Mouse (Mus musculus) liver, embryonic 11.5 days (tissue): ENCODE results near the gene Mdga2. TPM values are rescaled to one million over a fixed set of nuclear protein-coding genes. Genes with fewer than 3 reads are reported as not detected.

ENCODE experiments used
- ATAC-seq: fragments of 200-750 bp; cut with Nextera tagmentation; replicated peaks from 2 replicates; pipeline ENCODE4 v1.8.0; 2017; ENCODE audit warnings: moderate number of reproducible peaks, mild to moderate bottlenecking, moderate TSS enrichment, moderate library complexity; ENCODE audit not compliant: low FRiP score
- DNase-seq: peaks from one replicate; pipeline ENCODE4 v3.0.0-alpha.2; 2017; ENCODE audit warnings: low spot score
- H3K27ac ChIP-seq: fragments of 300-500 bp; sonication (generic); 2 replicates; pipeline ENCODE4 v1.5.1; 2014; ENCODE audit warnings: mild to moderate bottlenecking, low read depth, low read length, control low read depth
- H3K27me3 ChIP-seq: fragments of 300-500 bp; sonication (generic); replicated peaks from 2 replicates; pipeline ENCODE4 v1.6.1; 2014; ENCODE audit warnings: low read length, mixed read lengths; ENCODE audit not compliant: control insufficient read depth, insufficient read depth
- H3K36me3 ChIP-seq: fragments of 300-500 bp; sonication (generic); 2 replicates; pipeline ENCODE4 v1.6.1; 2014; ENCODE audit warnings: mild to moderate bottlenecking, low read length, moderate library complexity, mixed read lengths; ENCODE audit not compliant: control insufficient read depth, insufficient read depth
- H3K4me1 ChIP-seq: fragments of 300-500 bp; sonication (generic); replicated peaks from 2 replicates; pipeline ENCODE4 v1.6.1; 2014; ENCODE audit warnings: low read length, mixed read lengths; ENCODE audit not compliant: control insufficient read depth, insufficient read depth
- H3K4me2 ChIP-seq: fragments of 300-500 bp; sonication (generic); 2 replicates; pipeline ENCODE4 v1.6.1; 2014; ENCODE audit warnings: mild to moderate bottlenecking, control low read depth, moderate library complexity
- H3K4me3 ChIP-seq: fragments of 300-500 bp; sonication (generic); 2 replicates; pipeline ENCODE4 v1.5.1; 2014; ENCODE audit warnings: low read depth, low read length, control low read depth
- H3K9ac ChIP-seq: fragments of 300-500 bp; sonication (generic); 2 replicates; pipeline ENCODE4 v1.6.1; 2014; ENCODE audit warnings: low read depth, low read length, control low read depth
- H3K9me3 ChIP-seq: fragments of 300-500 bp; sonication (generic); 2 replicates; pipeline ENCODE4 v1.6.1; 2016; ENCODE audit warnings: low read length, inconsistent platforms, mixed read lengths; ENCODE audit not compliant: control insufficient read depth
- WGBS: fragments of 180-500 bp; shearing (Covaris S2); extraction: QIAGEN DNeasy Blood & Tissue Kit; methylation state at CpG from one replicate; pipeline ENCODE4 v1.1.7; 2014; 5-methylcytosine and 5-hydroxymethylcytosine counted together
- polyA plus RNA-seq: library from polyadenylated mRNA; unstranded; fragments of >200 nt; fragmentation: Nextera tagmentation; extraction: Ambion mirVana; gene quantifications from 2 replicates; pipeline ENCODE4 v1.2.1, GENCODE M21; 2014

The Mdga2 gene
- polyA plus RNA-seq, 1 experiment from 2014 or later: 0.11 TPM

DNA sequence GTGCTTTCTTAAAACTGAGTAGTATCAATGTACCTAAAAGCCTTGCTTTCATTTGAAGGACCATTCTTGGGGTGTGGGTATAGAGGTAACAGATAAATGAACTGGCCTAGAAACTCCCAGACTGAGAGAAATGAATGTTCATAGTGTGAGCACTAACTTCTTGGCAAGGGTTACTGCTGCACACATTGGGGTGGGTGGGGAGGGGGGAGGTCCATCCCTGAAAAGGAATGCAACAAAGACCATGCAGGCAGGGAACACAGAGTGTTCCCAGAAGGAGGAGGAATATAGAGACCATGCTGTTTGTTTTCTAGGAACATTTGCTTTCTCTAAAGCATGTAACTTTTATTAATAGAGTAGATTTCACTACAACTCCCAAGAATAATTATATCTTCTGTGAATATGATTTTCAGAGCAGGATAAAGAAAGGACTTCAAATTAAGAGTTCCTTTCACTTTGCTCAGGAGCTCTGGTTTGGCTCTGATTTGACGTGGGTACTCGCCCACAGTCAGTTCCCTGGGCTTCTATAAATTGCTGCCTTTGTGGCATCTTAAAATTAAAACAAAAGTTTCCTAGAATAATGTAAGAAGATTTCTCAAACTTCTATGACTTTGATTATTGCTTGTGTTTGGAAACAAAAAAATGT, 666.0 kb downstream of the Mdga2 start:
- Histone ChIP-seq H3K9ac (no peak overlapping the region), H3K9me3 (no peaks in the 10 kb centered on the region), H3K4me2 (no peak overlapping the region), H3K36me3 (no peaks in the 10 kb centered on the region), H3K4me3 (no peak overlapping the region), H3K27ac (no peak overlapping the region), H3K27me3 (no peaks in the 10 kb centered on the region), H3K4me1 (no peaks in the 10 kb centered on the region)
- ATAC-seq (no peak), DNase-seq (no peak)
- WGBS: 78% methylated on average over 2 of the region's 2 CpGs

DNA sequence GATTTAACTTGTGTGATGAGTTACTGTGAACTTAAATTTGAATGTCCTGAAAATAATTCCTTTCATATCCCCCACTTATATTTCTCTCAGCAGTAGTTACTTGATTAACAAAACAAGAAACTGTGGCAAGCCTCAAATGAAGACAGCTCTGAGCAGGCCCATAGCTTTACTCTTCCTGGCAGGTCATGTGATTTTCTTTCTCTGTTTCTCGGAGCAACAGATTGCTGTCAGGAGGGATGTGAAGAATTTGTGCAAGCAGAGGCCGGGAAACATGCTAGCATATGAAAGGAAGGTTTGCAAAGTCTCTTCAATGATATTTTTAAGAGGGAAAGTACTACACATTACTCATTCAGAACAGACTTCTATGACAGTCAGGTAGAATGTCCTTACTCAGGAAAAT, 697.4 kb downstream of the Mdga2 start:
- Histone ChIP-seq H3K9ac (no peak overlapping the region), H3K9me3 (no peaks in the 10 kb centered on the region), H3K4me2 (no peak overlapping the region), H3K4me3 (no peak overlapping the region), H3K27ac (no peak overlapping the region), H3K36me3 (no peaks in the 10 kb centered on the region), H3K4me1 (no peaks in the 10 kb centered on the region), H3K27me3 (no peaks in the 10 kb centered on the region)
- DNase-seq: no peak
- WGBS: 55% methylated on average over 2 of the region's 2 CpGs
- ATAC-seq: no peak

DNA sequence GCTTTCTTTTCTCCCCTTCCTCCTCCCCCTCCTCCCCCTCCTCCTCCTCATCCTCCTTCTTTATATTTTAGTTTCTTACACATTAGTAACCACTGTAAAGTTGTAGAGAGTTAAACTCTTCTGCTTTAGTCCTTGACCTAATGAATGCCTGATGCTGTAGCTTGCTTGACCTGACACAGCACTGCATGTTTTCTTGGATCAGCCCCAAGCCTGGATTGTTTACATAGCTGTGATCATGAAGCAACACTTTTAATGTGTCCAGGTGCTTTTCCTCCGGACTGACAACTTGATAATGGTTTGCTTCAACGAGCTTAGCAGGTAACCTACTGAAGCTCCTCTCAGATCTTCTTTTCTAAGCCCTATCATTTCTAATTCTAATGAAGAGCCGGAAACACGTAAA, 723.1 kb downstream of the Mdga2 start:
- ATAC-seq: no peak
- H3K27me3 ChIP-seq: no peaks in the 10 kb centered on the region

DNA sequence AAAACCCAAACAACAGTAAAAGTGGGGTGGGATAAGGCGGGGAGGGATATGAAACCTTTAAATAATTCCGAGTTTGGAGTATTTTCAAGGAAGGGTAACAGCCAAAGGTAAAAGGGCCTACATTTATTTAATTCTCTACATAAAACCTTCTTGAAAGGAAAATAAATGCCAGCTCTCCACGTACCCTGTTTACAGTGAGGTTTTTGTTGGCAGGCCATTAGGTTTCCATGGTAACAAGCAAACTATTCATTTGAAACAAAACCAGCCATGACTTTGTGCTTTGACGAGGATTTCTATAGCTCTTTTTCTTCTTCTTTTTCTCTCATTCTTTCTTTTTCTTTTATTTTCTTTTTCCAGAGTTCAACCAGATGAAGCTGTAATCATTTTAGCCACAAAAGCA, 751.5 kb downstream of the Mdga2 start:
- H3K9me3 ChIP-seq: no peaks in the 10 kb centered on the region
- DNase-seq: no peak
- H3K36me3 ChIP-seq: no peaks in the 10 kb centered on the region
- no peak overlapping the region for H3K27ac ChIP-seq
- no peaks in the 10 kb centered on the region for H3K4me1 ChIP-seq
- no peak overlapping the region for H3K4me2 ChIP-seq
- no peaks in the 10 kb centered on the region for H3K27me3 ChIP-seq
- 77% methylated on average over 4 of the region's 4 CpGs for WGBS
- ATAC-seq: no peak
- no peak overlapping the region for H3K4me3 ChIP-seq
- H3K9ac ChIP-seq: no peak overlapping the region

More for the DNA sequence above, 723.1 kb downstream of the Mdga2 start:
- Histone ChIP-seq H3K9ac (no peak overlapping the region), H3K9me3 (no peaks in the 10 kb centered on the region), H3K36me3 (no peaks in the 10 kb centered on the region), H3K4me1 (no peaks in the 10 kb centered on the region), H3K4me2 (no peak overlapping the region), H3K27ac (no peak overlapping the region), H3K4me3 (no peak overlapping the region)
- WGBS: 73% methylated on average over 4 of the region's 4 CpGs
- no peak for DNase-seq

DNA sequence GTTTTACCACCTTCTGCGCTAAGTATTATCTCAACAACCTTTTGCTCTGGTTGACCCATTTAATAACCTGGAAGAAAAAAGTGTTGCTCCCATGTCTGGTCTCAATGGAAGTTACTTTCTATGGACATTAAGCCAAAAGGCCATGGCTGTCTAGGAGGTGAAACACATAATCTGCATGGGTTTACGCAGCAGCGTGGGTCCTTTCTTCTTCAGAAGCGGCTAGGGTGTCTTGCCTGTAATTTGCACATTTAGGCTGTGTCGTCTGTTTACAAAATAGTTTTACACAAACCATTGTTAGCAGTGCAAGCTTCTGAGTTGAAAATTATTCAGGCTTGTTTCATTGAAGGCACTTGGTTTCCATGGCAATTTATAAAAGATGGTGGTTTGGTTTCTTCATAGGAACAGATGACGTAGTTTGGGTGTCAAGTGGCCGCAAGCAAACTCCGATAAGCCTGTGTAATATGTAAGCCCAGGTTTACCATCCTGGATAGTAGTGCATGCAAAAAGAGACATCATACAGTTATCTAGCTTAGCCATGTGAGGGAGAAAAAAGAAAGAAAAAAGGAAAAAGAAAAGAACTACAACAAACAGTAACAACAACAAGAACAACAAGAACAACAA, 752.0 kb downstream of the Mdga2 start:
- no peaks in the 10 kb centered on the region for H3K27me3 ChIP-seq
- DNase-seq: no peak
- H3K9me3 ChIP-seq: no peaks in the 10 kb centered on the region
- WGBS: 88% methylated on average over 8 of the region's 8 CpGs
- no peak overlapping the region for H3K27ac ChIP-seq
- no peak for ATAC-seq
- no peak overlapping the region for H3K4me3 ChIP-seq
- H3K36me3 ChIP-seq: no peaks in the 10 kb centered on the region
- H3K9ac ChIP-seq: no peak overlapping the region
- H3K4me2 ChIP-seq: no peak overlapping the region
- no peaks in the 10 kb centered on the region for H3K4me1 ChIP-seq

DNA sequence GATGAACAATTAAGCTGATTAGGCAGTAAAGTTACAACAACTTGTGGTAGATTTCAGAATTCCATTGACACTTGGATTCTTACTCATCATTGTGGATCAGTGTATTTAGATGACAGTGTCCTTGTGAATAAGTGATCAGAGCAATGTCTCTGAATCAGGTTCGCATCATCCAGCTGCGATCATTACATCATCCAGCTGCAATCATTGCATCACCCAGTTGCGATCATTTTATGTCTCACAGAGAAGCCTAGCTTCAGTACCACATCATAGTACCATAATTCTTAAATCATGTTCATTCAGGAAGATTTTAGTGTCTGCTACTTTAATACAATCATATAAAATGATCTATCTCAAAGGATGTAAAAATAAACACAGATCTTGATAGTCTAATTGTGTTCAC, 756.8 kb downstream of the Mdga2 start:
- ATAC-seq: no peak
- Histone ChIP-seq H3K27ac (no peak overlapping the region), H3K9ac (no peak overlapping the region), H3K9me3 (no peaks in the 10 kb centered on the region), H3K27me3 (no peaks in the 10 kb centered on the region), H3K4me1 (no peaks in the 10 kb centered on the region), H3K4me3 (no peak overlapping the region), H3K4me2 (no peak overlapping the region), H3K36me3 (no peaks in the 10 kb centered on the region)
- no peak for DNase-seq
- WGBS: 90% methylated on average over 3 of the region's 3 CpGs

DNA sequence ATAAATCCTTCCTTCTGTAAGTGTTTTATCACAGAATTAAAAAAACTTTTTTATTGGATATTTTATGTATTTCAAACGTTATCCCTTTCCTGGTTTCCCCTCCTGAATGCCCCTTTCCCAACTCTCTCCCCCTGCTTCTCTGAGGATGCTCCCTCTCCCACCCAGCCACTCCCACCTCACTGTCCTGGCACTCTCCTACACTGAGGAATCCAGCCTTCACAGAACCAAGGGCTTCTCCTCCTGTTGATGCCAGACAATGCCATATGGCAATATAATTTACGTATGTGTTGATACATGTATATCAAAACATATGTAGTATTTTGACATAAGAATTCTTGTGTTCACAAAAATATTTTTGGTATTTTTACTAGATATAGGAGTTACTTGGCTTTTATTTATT, 779.0 kb downstream of the Mdga2 start:
- DNase-seq: no peak
- H3K27ac ChIP-seq: no peak overlapping the region
- no peak for ATAC-seq
- no peak overlapping the region for H3K9ac ChIP-seq
- no peaks in the 10 kb centered on the region for H3K9me3 ChIP-seq
- no peaks in the 10 kb centered on the region for H3K4me1 ChIP-seq
- no peak overlapping the region for H3K4me2 ChIP-seq
- H3K27me3 ChIP-seq: no peaks in the 10 kb centered on the region
- WGBS: 53% methylated on average over 2 of the region's 2 CpGs
- H3K36me3 ChIP-seq: no peaks in the 10 kb centered on the region
- H3K4me3 ChIP-seq: no peak overlapping the region
